Mouse (Mus musculus) heart, adult 18-20 months (tissue): Measurements from ENCODE around the gene 6030468B19Rik. TPM values are rescaled to one million over a fixed set of nuclear protein-coding genes. Genes with fewer than 3 reads are reported as not detected.
"Not testable (repeated sequence)": the region's sequence is repeated elsewhere in the genome, so short reads cannot be mapped to it uniquely, and the experiment has no call there.

Experiments used
- DNase-seq, 2 experiments: peaks; one replicate each; pipeline ENCODE4 v3.0.0; 2021 to 2022; ENCODE audit warnings: mixed read lengths in 1 of 2
- total RNA-seq, 2 experiments: library from RNA; stranded (reverse); gene quantifications; 2 replicates each; pipeline ENCODE4 v1.2.3; 2021

6030468B19Rik gene
- total RNA-seq, 2 experiments from 2014 or later: not detected

DNA sequence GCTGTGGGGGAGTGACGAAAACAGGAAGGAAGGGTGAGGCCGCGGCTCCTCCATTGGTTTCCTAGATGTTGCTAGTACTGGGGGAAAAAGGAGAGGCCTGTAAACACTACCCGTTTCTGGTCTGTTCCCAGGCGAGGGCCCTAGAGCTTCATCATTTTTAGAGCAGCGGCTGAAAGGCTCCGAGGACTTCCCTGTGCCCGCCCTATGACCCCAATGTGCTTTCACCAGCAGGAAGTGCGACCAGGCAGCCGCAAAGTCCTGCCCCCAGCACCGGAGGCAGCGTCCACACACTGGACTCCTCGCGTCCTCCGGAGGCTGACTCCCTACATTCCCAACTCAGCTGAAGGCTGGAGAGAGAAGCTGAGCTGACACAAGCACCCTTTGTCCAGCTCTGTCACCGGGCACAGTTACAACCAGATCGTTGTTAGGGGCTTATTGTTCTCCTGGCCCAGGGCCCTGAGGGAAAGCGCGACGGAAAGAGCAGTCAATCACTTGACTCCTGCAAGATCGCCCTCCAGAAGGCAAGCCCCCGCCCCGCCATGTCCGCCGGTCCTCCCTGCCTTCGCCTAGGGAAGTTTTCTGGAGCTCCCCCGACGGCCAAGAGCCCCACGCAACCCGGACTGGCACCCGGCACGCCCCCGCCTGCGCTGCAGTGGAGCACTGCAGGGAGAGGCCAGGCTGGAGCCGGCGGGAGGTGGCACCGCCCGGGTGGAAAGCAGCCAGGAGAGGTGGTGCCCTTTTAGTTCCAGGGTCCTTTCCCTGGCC, 17.8 kb upstream of the 6030468B19Rik start:
- DNase-seq: peak; percentile 80 to 92

DNA sequence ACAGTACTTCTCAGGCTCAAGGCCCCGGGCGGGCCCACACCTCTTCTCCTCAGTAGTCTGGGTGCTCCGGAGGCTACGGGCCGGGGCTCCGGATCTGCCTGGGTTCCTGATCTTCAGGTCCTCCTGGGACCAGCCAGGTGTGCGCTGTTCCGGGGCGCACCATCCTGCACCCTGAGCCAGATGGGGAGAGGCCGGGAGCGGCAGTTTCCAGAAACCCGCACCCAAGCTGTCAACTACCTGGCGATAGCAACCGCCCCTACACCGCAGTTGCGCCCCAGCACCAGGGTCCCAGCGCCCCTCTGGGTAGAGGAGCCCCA, 17.3 kb upstream of the 6030468B19Rik start:
- DNase-seq: no peak

DNA sequence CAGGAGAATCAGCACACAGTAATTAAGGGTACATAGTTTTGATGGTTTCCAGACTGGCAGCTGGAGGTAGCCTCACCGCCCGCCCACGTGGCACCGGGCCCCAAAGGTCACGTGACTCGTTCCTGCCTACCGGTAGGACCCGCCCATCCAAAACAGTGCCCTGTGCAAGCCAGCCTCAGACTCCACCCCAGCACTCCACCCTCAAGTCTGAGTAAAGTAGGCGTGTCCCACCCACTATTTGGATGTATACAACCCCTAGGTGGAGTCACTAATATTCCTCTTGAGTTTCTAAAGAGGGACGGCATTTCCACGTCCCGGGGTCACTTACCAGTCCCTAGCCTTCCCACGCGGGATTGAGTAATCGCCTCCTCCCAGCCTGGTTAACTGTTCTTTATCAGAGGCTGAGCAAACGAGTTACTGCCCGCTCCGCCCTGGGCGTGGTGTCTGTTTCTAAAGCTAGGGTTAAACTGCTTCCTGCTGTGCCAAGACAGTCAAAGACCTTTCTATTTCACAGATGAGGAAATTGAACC, 16.8 kb upstream of the 6030468B19Rik start:
- peak; percentile 88 to 94 for DNase-seq

DNA sequence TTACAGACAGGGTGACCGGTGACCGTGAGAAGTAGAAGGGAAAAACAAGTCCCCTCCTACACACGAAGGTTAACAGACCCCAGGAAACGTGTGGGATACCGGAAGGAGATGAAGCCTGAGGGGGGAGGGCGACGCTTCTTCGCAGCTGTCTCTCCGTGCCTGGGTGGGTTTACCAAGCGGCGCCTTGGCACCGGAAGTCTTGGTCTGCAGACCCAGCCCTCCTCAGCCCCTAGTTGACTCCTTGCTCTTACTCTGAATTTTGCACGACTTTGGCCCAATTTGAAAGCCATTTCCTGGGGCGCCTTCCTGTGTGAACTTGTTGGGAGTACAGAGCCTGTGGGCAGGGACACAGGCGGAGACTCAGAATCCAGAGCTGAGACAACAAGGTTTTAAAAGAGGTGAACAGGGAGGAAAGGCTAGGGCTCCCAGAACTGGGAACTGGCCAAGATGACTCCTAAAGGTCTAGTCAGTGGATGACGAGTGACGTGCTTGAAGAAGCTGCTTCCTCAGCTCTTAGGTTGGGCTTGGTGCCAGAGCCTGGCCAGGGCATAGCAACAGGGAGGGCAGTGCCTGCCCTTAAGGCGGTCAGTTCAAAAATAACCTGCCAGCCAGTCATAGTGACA, 16.1 kb upstream of the 6030468B19Rik start:
- DNase-seq: peak; percentile 82 to 88

DNA sequence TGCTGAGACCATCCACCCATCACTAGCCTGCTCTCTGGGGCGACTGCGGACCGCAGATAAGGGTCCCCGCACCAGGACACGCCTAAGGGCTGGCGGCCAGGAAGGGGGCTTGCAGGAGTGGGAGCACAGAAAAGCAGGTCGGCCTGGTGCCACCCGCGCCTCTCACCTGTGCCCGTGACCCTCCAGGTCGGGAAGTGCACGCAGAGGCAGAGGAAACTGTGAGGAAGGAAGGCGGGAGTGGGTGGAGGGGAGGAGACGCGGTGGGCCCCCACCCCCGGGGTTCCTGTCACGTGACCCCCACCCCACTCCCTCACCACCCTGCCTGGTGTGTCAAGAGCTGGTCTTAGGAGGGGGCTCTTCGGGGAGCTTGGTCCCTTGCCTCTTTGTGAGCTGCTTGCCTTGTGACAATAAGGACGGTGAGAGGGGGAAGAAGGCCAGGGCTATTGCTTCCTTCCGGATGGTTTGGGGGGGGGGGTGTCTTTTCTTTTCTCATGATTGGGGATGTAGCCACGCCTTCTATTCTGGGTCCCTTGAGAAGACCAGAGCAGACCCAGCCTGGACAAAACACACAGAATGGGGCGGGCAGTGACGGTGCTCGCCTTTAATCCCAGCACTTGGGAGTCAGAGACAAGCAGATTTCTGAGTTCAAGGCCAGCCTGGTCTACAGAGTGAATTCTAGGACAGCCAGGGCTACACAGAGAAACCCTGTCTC, 15.3 kb upstream of the 6030468B19Rik start, which contains the start of the genes Tmc8 and Tmc6:
Gene Tmc8, plus strand, starts transcription at position 84 of the 712 bp plus-strand sequence.
Gene Tmc6, minus strand, starts transcription at position 206 of the 712 bp plus-strand sequence.
- peak; percentile 67 to 84 for DNase-seq

DNA sequence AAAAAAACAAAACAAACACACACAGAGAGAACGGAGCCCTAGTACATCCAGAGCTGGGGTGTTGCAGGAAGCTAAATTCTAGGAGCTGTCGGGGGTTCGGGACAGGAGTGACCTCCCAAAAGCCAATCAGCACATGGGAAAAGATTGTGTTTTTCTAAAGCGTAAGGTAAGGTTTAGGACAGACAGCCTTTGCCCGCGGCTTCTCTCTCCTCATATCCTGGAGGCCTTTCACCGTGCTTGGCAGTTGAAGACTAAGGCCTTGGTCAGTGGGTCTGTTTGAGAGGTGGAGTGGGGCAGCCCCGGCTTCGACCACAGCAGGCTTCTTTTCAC, 14.8 kb upstream of the 6030468B19Rik start:
- no peak for DNase-seq

DNA sequence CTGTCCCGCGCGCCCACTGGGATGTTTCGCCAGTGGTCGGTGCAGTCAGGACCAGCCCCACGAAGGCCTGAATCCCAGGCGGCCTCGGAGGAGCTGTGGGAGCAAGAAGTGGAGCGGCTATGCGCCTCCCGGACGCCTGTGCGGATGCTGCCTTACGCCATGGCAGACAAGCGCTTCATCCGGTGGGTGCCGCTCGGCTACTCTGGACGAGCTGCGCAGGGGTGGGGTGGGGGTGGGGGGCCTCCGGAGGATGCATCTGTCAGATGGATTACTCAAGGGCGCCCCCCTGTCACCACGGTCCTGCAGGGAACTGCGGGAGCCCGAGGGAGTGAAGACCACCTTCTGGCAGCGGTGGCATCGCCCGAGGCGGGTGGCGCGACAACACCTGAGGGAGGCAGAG, 14.4 kb upstream of the 6030468B19Rik start:
- peak; percentile 67 to 68 for DNase-seq

DNA sequence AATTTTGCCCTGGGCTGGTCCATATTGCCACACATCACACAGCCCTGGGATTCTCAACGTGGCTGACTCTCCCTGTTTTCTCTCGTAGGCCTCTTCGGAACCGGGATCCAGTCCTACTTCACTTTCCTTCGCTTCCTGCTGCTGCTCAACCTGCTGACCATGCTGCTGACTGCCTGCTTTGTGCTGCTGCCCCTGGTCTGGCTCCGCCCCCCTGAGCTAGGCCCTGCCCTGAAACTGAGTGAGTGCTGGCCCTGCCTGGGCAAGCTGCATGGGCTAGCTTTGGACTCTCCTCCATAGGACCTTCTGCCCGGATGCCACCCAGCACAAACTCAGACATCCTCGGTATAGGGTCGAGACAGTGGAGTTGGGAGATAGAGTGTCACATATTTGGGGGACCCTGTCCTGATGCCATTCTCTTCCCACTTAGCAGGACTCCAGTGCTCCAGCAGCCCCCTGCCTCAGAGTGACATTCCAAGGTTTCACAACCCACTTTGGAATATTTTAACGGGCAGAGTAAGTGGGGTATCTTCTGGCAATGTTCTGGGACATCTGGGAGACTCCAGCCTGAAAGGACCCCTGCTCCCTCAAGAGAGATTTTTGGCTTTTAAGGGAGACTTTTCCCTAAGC, 13.7 kb upstream of the 6030468B19Rik start:
- DNase-seq: peak; percentile 51 to 55

DNA sequence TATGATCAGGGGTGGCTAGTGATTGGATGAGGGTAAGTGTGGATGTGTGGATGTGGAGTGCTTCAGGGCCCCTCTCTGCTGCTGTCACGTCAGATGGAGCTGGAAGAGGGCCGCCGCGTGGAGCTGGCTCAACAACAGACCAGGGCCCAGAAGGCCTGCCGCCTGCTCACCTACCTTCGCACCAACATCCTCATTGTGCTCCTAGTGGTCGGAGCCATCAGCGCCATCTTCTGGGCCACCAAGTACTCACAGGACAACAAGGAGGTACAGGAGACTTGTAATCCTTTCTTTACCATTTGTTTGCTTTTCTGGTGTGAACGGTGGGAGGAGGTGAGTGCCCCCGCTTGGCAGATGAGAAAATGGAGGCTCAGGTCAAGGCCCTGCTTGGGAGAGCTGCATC, 11.2 kb upstream of the 6030468B19Rik start:
- peak; percentile 63 to 71 for DNase-seq

DNA sequence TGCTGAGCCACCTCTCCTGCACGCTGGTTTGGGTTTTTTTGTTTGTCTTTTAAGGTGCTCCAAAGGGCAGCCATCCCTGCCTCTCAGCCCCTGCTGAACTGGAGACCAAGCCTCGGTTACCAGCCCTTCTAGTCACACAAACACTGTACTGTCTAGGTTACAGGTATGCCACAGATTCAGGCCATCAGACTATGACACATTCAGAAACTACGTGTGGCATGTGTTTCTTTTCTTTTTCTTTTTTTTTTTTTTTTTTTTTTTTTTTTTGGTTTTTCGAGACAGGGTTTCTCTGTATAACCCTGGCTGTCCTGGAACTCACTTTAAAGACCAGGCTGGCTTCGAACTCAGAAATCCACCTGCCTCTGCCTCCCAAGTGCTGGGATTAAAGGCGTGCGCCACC, 9.0 kb upstream of the 6030468B19Rik start:
- DNase-seq: not testable (repeated sequence)

DNA sequence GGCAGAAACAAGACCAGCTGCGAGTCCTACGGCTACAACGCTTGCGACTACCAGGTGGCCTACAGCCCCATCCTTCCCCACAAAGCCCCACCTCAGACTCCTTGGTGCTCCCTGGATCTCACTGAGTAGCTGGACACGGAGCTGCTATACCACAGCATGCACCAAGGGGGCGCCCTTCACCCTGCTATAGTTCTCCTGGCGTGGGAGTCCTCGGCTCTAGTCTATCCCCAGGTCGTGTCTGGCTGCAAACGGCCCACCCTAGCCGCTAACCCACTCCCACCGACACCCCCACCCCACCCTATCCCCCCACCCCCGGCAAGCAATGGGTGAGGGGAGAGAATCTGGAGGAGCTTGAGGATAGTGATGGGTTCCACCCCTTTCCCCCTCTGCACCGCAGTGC, 7.2 kb upstream of the 6030468B19Rik start:
- DNase-seq: peak; percentile 74 to 84

DNA sequence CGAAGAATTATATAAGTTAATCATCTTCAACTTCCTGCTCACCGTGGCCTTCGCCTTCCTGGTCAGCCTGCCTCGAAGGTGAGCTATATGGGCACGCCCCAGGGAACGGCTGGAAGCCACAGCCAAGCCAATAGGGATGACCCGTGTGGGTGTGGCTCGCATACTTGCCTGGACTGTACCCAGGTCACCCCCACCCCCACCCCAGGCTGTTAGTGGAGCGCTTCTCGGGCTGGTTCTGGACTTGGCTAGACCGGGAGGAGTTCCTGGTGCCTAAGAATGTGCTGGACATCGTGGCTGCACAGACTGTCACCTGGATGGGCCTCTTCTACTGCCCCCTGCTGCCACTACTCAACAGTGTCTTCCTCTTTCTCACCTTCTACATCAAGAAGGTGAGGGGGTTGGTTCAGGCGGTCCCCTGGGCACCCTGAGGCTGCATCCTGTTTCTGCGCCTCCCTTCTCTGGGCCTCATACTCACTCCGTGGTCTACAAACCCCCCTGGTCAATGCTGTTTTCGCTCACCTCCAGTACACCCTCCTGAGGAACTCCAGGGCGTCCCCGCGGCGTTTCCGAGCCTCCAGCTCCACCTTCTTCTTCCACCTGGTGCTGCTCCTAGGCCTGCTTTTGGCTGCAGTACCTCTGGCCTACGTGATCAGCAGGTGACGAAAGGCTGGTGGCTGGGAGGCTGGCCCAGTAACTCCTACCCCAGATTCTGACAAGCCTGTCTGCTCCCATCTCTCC, 6.6 kb upstream of the 6030468B19Rik start:
- DNase-seq: peak in 1 of 2 experiments; percentile 29

DNA sequence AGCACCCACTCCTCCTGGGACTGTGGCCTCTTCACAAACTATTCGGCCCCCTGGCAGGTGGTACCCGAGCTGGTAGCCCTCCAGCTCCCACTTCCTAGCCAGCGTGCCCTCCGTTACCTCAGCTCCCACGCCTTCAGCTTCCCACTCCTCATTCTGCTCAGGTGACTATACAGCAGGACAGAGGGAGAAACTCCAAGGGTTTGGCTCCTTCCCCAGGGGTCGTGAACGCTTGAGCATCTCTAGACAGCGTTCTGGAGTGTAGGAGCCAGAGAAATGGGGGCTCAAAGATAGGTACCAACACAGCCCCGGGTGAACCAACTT, 6.1 kb upstream of the 6030468B19Rik start:
- no peak for DNase-seq

DNA sequence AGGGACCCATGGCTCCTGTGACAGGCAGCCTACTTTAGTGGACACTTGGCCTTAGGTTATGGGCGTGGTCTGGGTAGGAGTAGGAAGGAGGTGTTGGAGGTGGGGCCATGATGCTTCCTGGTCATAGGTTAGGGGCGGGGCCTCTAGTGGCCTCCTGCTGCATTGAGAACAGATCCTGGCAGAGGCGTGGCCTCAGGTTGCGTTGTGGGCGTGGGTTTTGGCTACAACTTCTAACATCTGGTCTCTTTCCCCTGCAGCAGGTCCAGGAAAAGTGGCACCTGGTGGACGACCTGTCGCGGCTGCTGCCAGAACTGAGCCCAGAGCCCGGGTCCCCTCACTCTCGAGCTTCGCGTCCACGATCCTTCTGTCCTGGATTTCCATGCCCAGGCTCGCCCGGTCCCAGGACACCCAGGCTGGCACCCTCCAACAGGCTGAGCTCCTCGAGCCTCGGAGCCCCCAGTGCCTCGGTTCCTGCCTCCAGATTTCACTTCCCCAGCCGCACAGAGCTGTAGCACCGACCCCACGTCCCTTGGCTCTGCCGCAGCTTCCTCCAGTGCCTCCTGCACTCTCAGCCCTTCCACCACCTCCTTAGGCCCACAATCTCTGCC, 5.1 kb upstream of the 6030468B19Rik start:
- peak in 1 of 2 experiments; percentile 57 for DNase-seq

DNA sequence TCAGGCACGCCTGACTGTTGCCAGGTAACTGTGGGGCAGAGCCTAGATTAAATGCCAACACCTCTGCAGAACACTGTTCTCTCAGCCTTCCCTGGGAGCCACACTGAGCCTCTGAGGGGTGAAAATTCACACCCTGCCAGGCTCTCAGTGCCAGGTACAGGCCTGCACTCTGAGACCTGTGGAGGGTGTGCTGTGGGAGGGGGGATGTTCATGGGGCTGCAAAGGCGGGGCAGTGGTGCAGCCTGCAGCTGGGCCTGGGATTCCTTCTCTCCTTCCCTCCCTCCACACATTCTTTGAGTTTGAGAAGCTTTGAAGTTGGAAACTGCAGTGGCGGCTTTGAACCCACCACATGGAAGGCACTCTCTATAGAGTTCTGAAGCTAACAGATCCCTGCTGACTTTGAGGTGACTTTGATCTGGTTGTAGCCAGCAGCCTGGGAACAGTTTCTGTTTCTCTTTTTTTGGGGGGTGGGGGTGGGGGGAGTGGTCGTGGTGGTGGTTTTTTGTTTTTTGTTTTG, 3.4 kb upstream of the 6030468B19Rik start:
- DNase-seq: no peak

DNA sequence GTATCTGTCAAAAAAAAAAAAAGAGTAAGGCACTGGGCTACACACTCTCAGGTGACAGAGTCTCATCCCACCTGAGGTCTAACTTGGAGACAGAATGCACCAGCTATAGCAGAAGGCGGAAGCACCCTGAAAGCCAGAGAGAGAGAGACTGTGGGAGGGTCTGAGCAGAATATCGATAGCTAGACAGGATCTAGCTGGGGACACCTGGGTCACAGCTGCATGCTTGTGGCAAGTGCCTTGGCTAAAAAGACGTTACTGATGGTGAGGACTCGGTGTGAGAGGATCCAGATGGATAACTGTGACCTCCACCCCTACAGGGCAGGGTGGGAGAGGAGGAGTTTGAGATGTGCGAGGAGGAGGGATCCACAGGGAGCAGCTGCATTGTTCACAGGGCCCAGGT, 506 bp upstream of the 6030468B19Rik start:
- no peak for DNase-seq

DNA sequence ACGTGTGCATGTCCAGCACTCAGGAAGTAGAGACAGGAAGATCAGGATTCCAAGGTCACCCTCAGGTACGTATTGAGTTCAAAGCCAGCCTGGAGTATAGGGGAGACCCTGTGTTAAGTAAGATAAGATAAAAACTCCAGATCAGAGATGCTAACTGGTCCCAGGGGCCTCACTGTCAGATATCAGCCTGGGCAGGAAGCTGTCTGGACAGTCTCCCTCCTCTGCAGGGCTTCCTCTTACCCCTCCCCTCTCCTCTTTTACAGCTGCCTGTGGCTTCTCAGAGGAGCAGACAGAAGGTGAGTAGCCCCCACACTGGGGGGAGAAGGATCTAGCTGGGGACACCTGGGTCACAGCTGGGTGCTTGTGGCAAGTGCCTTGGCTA, 691 bp downstream of the 6030468B19Rik start:
- DNase-seq: no peak

DNA sequence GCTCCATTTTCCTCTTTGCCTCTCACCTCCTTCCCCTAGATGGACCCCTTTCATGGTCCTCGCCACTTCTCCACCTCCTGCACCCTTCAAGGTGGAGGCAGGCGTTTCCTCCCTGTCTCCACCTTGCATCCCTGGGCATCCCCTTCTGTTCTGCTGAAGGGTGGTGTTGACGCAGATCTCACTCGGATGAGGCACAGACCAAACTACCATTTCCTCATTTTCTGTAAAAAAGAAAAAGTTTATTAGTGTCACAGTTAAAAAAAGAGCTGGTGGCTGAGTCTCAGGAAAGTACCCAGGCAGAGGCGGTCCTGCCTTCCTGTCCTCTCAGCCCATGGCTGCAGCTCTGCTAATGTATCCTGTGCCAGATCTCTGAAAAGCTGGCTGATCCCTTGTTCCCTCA, 1.7 kb downstream of the 6030468B19Rik start:
- DNase-seq: peak in 1 of 2 experiments; percentile 22

DNA sequence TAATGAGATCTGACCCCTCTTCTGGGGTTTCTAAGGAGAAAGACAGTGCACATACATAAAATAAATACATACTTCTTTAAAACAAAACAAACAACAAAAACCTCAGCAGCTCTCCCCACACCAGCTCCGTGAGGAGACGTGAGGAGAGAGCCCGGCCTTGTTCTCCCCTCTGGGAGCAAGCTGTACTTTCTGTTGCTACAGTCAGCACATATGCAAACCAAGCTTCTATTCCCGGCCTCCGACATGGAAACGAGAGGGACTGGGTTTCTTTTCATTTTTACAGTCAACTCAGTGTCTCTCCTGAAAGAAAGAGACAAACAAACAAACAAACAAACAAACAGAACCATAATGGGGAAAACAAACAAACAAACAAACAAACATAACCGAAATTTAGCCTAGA, 2.6 kb downstream of the 6030468B19Rik start:
- no peak for DNase-seq

DNA sequence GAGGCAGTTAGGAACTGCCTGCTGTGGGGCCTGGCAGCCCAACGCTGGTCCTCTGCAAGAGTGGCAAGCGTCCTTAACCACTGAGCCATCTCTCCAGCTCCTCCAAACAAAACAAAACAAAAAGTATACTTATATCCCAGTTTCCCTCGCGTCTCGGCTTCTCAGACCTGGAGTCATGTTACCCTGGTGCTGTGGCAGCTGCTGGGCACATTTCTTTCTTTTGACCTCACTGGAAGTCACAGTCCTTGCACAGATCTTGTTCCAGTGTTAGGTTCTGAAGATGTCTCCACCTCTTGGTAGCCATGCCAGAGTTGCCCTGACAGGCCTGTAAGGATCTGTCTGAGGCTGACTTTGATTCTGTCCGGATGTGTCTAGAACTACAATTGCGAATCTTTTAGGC, 4.2 kb downstream of the 6030468B19Rik start:
- DNase-seq: no peak

DNA sequence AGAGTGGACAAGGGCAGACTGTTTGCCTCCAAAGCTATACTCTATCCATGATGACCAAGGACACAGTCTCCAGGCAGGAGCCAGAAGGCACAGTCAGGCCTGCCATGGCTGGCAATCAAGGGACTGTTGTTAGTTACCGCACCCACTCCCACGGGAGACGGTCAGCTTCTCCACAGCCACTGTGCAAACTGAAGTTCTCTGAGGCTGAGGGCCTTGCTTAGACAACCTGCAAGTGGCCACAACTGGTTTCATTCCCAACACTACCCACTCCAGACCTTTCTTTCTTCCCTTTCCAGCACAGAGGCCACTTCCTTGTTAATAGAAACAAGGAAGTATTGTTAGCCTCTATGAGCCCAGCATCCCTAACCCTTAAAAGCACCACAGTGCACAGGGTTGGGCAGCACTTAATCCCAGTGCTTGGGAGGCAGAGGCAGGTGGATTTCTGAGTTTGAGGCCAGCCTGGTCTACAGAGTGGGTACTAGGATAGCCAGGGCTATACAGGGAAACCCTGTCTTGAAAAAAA, 5.8 kb downstream of the 6030468B19Rik start:
- DNase-seq: no peak
